Mouse (Mus musculus) liver, embryonic 14.5 days (tissue): ENCODE results near the gene Trabd2b.

Source experiments
- CTCF ChIP-seq: IDR thresholded peaks from 2 replicates; pipeline ENCODE4 v1.5.1; 2016; ENCODE audit warnings: antibody characterized with exemption, low read depth, control low read depth
- EP300 ChIP-seq: IDR thresholded peaks from 2 replicates; pipeline ENCODE4 v1.6.1; 2016; ENCODE audit warnings: antibody characterized with exemption, low read depth

DNA sequence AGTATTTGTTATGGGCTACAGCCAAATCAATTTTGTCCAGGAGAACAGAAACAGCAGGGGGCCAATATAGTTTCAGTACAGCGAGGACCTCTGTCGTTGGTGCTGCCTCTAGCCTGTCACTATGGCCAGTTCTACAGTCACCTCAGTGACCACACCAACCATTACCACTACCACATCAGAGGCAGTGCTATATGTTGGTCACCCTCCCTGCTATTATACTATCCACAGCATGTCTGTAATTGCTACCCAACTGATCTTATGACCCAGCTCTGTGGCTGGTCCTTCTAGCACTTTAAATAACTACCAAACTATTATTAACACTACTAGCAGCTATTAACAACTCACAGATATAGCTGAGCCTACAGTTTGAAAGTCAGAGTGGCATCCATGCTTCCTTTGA, 87.5 kb downstream of the Trabd2b start:
- TF ChIP-seq CTCF: no peak
- TF ChIP-seq EP300: no peak
